Mouse (Mus musculus) MEL (cell line): ENCODE measurements around the gene Csmd2.

Experiments used
- CHD2 ChIP-seq: IDR thresholded peaks from 2 replicates; pipeline ENCODE4 v1.6.1; 2011; ENCODE audit warnings: low read length, improper control_type of control experiment
- CTCF ChIP-seq, 3 experiments: IDR thresholded peaks in 2 of 3; conservative IDR thresholded peaks in 1 of 3; 2 replicates each; pipeline ENCODE4 v1.5.1; 2011 to 2012; ENCODE audit warnings: low read length in 3 of 3, low read depth in 2 of 3, mild to moderate bottlenecking in 2 of 3, improper control_type of control experiment in 1 of 3, inconsistent platforms in 1 of 3, mixed read lengths in 1 of 3, moderate library complexity in 1 of 3; ENCODE audit not compliant: control insufficient read depth in 1 of 3, insufficient read depth in 1 of 3, poor library complexity in 1 of 3, severe bottlenecking in 1 of 3
- ELF1 ChIP-seq: IDR thresholded peaks from 2 replicates; pipeline ENCODE4 v1.6.1; 2014; ENCODE audit warnings: low read depth, mild to moderate bottlenecking, inconsistent platforms, low read length, improper control_type of control experiment, moderate library complexity
- EP300 ChIP-seq, 2 experiments: IDR thresholded peaks; 2 replicates each; pipeline ENCODE4 v1.6.1; 2011; ENCODE audit warnings: improper control_type of control experiment in 2 of 2, low read length in 2 of 2, low read depth in 1 of 2, mild to moderate bottlenecking in 1 of 2
- GABPA ChIP-seq: IDR thresholded peaks from 2 replicates; pipeline ENCODE4 v1.6.1; 2012; ENCODE audit warnings: low read depth, mild to moderate bottlenecking, inconsistent platforms, low read length, improper control_type of control experiment, moderate library complexity
- NELFE ChIP-seq: IDR thresholded peaks from 2 replicates; pipeline ENCODE4 v1.6.1; 2011; ENCODE audit warnings: low read depth, low read length, improper control_type of control experiment
- POLR2A ChIP-seq, 2 experiments: IDR thresholded peaks; 2 replicates each; pipeline ENCODE4 v1.6.1; 2011 to 2012; ENCODE audit warnings: low read length in 2 of 2, mild to moderate bottlenecking in 2 of 2, control low read depth in 1 of 2, improper control_type of control experiment in 1 of 2, low read depth in 1 of 2, moderate library complexity in 1 of 2; ENCODE audit not compliant: control insufficient read depth in 1 of 2, insufficient read depth in 1 of 2, poor library complexity in 1 of 2
- RAD21 ChIP-seq: IDR thresholded peaks from 2 replicates; pipeline ENCODE4 v1.6.1; 2011; ENCODE audit warnings: mild to moderate bottlenecking, low read depth, low read length, improper control_type of control experiment
- SMC3 ChIP-seq: IDR thresholded peaks from 2 replicates; pipeline ENCODE4 v1.6.1; 2011; ENCODE audit warnings: low read depth, low read length, improper control_type of control experiment
- TAL1 ChIP-seq: IDR thresholded peaks from 2 replicates; pipeline ENCODE4 v1.6.1; 2012; ENCODE audit warnings: mild to moderate bottlenecking, inconsistent platforms, low read length, moderate library complexity, mixed read lengths
- TCF12 ChIP-seq: IDR thresholded peaks from 2 replicates; pipeline ENCODE4 v1.6.1; 2014; ENCODE audit warnings: low read depth, mild to moderate bottlenecking, inconsistent platforms, low read length, improper control_type of control experiment, moderate library complexity

DNA sequence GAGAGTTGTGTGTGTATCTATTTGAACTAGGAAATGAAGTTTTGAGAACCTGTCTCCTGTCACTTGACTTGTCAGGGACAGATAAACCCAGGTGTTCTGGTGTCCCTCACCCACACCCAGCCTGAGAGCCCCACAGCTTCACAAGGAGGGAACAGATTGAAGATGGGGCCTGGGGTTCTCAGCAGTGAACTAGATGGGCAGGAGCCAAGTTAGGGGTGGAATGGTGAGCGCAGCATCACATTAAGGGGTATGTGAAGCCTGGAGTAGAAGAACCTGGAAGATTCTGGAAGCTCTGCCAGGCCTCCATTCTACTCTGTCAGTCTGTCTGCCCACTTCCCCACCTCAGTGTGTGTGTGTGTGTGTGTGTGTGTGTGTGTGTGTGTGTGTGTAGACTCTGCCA is 184.0 kb downstream of the Csmd2 start:
- TF ChIP-seq RAD21 = no peak
- TF ChIP-seq EP300 (IDR thresholded peaks at IDR 0.05; ENCODE audit: low read depth in 1 of 2, low read length in 2 of 2) = no peak
- TF ChIP-seq CTCF (IDR thresholded peaks at IDR 0.05 in 2 of 3, conservative IDR thresholded peaks at IDR 0.05 in 1 of 3; ENCODE audit: control insufficient read depth in 1 of 3, insufficient read depth in 1 of 3, low read depth in 2 of 3, low read length in 3 of 3, poor library complexity in 1 of 3, severe bottlenecking in 1 of 3) = no peak
- no peak for TF ChIP-seq TCF12
- TF ChIP-seq POLR2A (IDR thresholded peaks at IDR 0.05; ENCODE audit: control insufficient read depth in 1 of 2, insufficient read depth in 1 of 2, low read depth in 1 of 2, low read length in 2 of 2, poor library complexity in 1 of 2) = no peak
- TF ChIP-seq SMC3 = no peak
- no peak for TF ChIP-seq CHD2
- TF ChIP-seq TAL1 = no peak
- TF ChIP-seq NELFE = no peak
- TF ChIP-seq GABPA = no peak
- no peak for TF ChIP-seq ELF1
